Mouse (Mus musculus) cerebellum, postnatal 10 days (tissue): ENCODE measurements around the gene Atf6b.

Experiments used
- DNase-seq, 2 experiments: peaks; one replicate each; pipeline ENCODE4 v3.0.0; 2021; ENCODE audit warnings: mixed read lengths in 2 of 2

The Atf6b gene

GRCm38 (mm10) chr17:34700671-34701071, 53.7 kb downstream of the Atf6b start:
- DNase-seq, result peak in 1 of 2 experiments; percentile 42
